Mouse (Mus musculus): ENCODE results near the gene Asb14.
"Not testable (repeated sequence)": the region's sequence is repeated elsewhere in the genome, so short reads cannot be mapped to it uniquely, and the experiment has no call there.

Gene Asb14

GRCm38 (mm10) chr14:26935558-26935957 lies 41.2 kb downstream of the Asb14 start:
- ATAC-seq (ENCODE audit: insufficient number of reproducible peaks, low FRiP score, low TSS enrichment) = no peak

- not testable (repeated sequence) for ATAC-seq (ENCODE audit: insufficient number of reproducible peaks, low FRiP score, low TSS enrichment)
These were observed 61.8 kb downstream of the Asb14 start for GRCm38 (mm10) chr14:26956139-26956538.

- ATAC-seq (ENCODE audit: insufficient number of reproducible peaks, low FRiP score, low TSS enrichment) = no peak
These were observed 66.2 kb downstream of the Asb14 start for GRCm38 (mm10) chr14:26960518-26960917.
